Mouse (Mus musculus): ENCODE data around the gene Prss48. TPM values are rescaled to one million over a fixed set of nuclear protein-coding genes. Genes with fewer than 3 reads are reported as not detected.
A peak's percentile ranks its signal among the peaks of the same experiment; 100 is the strongest.

The Prss48 gene
- total RNA-seq (2015; ENCODE audit: low replicate concordance) (not detected in 2 replicates), total RNA-seq (2017; ENCODE audit: low replicate concordance) (not detected in 2 replicates)

DNA sequence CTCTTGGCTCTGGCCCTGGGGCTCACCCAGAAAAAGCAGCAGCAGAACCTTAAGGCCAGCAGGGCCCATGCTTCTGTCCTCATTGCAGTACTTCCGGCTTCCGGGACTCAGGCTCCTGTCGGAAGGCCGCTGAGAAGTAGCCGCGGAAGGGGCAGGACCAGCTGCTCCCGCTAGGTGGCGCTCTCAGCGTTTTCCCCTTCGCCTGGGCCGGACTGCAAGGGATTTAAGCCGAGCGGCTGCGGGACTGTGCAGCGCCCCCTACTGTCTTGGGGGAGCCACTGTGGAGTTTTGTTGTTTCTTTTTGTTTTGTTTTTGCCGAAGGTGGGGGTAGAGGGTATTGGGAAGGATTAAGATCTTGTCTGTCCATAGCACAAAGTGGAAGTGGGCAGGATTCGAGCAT lies at the start of gene Prss48:
TSS of gene Prss48 (minus strand) at position 69 of the 400 bp plus-strand sequence.
- ATAC-seq (replicated peaks; ENCODE audit: low FRiP score, poor library complexity, severe bottlenecking) = peak; percentile 38; the same call in 1 of the 2 replicates

GRCm38 (mm10) chr3:86049041-86049440 lies 46.8 kb upstream of the Prss48 start:
- no peak for ATAC-seq (replicated peaks; ENCODE audit: low FRiP score, poor library complexity, severe bottlenecking)

DNA sequence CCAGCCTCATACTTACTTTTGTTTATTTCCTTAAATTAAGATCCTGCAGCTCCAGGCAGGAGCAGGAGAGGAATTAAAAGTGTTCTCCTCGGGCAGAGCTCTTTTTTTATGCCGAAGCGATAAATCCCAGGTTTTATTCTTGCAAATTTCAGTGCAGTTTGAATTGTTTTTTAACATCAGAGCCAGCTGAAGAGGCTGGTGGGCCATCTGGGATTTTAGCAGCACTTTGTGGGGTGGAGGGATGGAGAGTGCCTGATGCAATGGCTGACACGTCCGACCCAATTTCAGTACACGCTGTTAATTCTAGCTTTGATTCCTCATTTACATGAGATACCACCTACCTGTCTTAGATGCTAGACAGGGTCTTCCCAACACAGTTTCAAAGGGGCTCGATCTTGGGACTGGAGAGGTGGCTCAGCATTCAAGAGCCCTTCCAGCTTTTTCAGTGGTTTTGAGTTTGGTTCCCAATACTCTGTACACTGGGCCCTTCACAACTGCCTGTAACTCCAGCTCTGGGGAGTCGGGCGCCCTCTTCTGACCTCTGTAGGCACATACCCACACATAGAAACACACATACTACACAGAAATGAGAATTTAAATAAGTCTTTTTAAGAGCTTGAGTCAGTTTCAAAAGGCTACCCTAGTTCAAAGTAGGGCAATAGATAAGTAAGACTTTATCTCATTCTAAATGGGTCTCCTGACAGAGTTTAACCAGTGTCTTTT lies 45.6 kb upstream of the Prss48 start:
- no peak for ATAC-seq (replicated peaks; ENCODE audit: low FRiP score, poor library complexity, severe bottlenecking)

- no peak for ATAC-seq (replicated peaks; ENCODE audit: low FRiP score, poor library complexity, severe bottlenecking)
These were observed 38.3 kb upstream of the Prss48 start for GRCm38 (mm10) chr3:86040286-86041201.

DNA sequence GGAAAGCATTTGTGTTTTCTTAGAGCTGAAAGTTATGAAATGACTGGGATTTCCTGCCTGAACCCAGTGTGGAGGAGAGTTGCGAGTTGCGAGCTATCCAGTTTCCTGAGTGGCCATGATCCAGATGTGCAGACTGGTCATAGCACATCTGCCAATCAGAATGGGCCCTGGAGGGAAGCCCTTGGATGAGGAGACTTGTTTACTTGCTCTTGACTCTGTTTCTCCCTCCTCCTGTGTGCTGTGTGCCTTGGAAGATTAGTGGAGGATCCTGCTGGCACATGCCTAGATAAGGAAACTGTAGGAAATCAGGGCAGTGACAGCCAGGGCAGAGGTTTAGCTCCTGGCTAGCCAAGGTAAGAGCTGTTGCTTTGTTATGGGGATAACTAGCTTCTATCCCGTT lies 36.4 kb upstream of the Prss48 start:
- no peak for ATAC-seq (replicated peaks; ENCODE audit: low FRiP score, poor library complexity, severe bottlenecking)

DNA sequence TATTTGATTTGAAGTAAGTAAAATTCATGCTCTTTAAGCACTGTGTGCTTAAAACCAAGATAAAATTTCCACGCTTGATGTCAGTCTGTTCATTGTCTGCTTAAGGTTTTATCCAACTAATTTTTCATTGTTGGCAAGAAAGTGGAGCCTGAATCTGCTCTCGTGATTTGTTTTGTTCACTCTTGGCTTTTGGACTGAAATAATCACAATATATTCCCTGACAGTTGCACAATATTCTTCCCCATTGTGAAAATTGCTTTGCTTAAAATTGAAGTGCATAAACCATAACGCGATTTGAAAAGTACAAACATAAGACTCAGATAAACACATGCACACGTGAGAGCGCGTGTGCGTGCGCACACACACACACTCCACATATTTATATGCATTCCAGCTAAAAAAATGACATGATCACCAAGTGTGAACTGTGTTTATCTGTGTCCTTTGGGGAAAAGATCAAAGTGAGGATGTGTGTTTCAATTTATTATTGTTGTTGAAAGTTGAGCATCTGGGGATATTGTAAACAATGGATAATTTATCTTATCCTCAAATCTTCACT lies 35.7 kb upstream of the Prss48 start:
- ATAC-seq (replicated peaks; ENCODE audit: low FRiP score, poor library complexity, severe bottlenecking) = no peak

GRCm38 (mm10) chr3:86033455-86034090 lies 31.3 kb upstream of the Prss48 start:
- ATAC-seq (replicated peaks; ENCODE audit: low FRiP score, poor library complexity, severe bottlenecking) = no peak

DNA sequence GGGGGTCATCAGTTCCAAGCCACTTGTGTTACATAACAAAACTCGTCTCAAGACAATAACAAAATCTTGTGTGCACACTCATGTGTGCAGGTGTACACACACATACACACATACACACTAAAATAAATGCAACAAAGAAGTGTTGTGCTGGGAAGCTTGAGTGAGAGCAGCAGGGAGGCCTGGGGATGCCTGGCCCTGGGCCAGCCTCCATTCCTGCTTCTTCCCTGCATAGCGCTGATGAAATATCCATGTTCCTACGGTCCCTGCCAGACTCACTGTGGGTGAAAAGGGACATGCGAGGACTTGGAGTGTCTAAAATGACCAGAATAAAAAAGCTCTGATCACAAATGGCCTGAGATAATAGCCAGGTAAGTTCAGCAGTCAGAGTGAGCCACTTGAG lies 28.3 kb upstream of the Prss48 start:
- no peak for ATAC-seq (replicated peaks; ENCODE audit: low FRiP score, poor library complexity, severe bottlenecking)

GRCm38 (mm10) chr3:86028658-86029375 lies 26.5 kb upstream of the Prss48 start:
- ATAC-seq (replicated peaks; ENCODE audit: low FRiP score, poor library complexity, severe bottlenecking) = no peak

- no peak for ATAC-seq (replicated peaks; ENCODE audit: low FRiP score, poor library complexity, severe bottlenecking)
These were observed 23.2 kb upstream of the Prss48 start for GRCm38 (mm10) chr3:86025341-86026137.

GRCm38 (mm10) chr3:86024065-86024795 lies 21.9 kb upstream of the Prss48 start:
- ATAC-seq (replicated peaks; ENCODE audit: low FRiP score, poor library complexity, severe bottlenecking) = no peak

DNA sequence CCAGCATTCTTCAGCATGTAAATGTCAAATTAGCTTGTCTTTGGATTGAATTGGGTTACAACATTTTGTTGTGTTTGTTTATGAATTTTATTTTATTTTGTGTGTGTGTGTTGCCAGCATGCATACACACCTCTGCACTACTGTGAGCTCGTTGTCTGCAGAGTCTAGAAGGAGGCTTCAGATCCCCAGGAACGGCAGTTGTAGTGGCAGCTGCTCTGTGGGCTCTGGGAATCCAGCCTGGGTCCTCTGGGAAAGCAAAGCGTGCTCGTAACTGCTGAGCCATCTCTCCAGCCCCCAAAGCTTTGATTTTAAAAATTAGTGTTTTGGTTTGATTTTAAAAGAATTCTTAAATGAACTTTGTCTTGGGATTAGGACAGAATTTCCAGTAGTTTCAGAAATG lies 19.4 kb upstream of the Prss48 start:
- ATAC-seq (replicated peaks; ENCODE audit: low FRiP score, poor library complexity, severe bottlenecking) = no peak

GRCm38 (mm10) chr3:86020921-86021650 lies 18.8 kb upstream of the Prss48 start:
- ATAC-seq (replicated peaks; ENCODE audit: low FRiP score, poor library complexity, severe bottlenecking) = no peak

- no peak for ATAC-seq (replicated peaks; ENCODE audit: low FRiP score, poor library complexity, severe bottlenecking)
These were observed 15.2 kb upstream of the Prss48 start for GRCm38 (mm10) chr3:86017484-86017883.

DNA sequence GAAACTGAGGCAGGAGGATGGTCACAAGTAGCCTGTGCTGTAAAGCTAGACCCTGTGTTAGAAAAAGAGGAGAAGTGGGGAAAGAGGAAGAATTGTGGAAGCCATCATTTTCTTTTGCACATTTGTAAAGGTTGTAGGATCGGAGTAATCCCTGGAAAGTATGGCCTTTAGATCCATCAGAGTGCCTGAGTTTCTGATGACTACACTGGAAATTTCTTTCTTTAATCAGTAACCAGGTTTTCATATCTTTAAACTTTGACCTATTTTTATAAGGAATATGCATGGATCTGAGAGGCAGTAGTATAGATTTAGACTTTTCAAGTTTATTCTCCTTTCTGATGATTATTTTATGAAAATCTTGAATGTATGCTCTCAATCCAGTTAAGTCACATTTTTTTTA lies 14.7 kb upstream of the Prss48 start:
- no peak for ATAC-seq (replicated peaks; ENCODE audit: low FRiP score, poor library complexity, severe bottlenecking)

- ATAC-seq (replicated peaks; ENCODE audit: low FRiP score, poor library complexity, severe bottlenecking) = no peak
These were observed 11.5 kb upstream of the Prss48 start for GRCm38 (mm10) chr3:86013837-86014236.

DNA sequence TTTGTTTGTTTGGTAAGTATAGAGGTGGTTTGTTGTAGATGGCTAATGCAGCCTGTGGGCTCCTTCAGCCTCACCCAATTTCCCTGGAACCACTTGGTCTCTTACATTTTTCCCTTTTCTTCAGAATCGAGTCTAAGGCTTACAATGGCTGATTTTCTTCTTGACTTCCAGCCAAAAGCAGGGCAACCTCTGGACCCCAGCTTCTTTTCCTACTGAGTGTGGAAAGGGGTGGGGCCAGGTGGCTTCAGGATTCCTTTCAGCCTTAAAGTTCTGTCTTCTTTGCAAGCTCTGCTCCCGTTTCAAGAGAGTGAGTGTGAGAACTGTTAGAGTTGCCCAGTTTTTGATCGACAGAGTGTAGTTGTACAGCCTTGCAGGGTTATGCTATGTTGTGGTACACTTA lies 9.5 kb upstream of the Prss48 start:
- no peak for ATAC-seq (replicated peaks; ENCODE audit: low FRiP score, poor library complexity, severe bottlenecking)

All from erythroblast, adult 5-6 weeks (primary cell).